Mouse (Mus musculus): Measurements from ENCODE around the gene Cyp2d10. TPM values are rescaled to one million over a fixed set of nuclear protein-coding genes. Genes with fewer than 3 reads are reported as not detected.
"Not testable (repeated sequence)": the region's sequence is repeated elsewhere in the genome, so short reads cannot be mapped to it uniquely, and the experiment has no call there.

The Cyp2d10 gene
- polyA plus RNA-seq, 1 experiment from 2014 or later = 10.3 TPM

- H3K4me3 ChIP-seq (ENCODE audit: low read depth, low read length) = no peak overlapping the region
- no peak for DNase-seq (ENCODE audit: low spot score)
- WGBS = 80% methylated on average over 5 of the region's 5 CpGs
- H3K9ac ChIP-seq (ENCODE audit: low read depth, low read length) = no peak overlapping the region
- ATAC-seq (replicated peaks; ENCODE audit: low FRiP score) = no peak
- peaks cover 4% of the 10 kb centered on the region; the same call in 1 of the 2 replicates for H3K36me3 ChIP-seq (ENCODE audit: control insufficient read depth, insufficient read depth, low read length)
- H3K4me2 ChIP-seq = no peak overlapping the region
- H3K4me1 ChIP-seq (replicated peaks; ENCODE audit: control insufficient read depth, insufficient read depth, low read length) = peaks cover under 1% of the 10 kb centered on the region
- no peak overlapping the region for H3K27ac ChIP-seq (ENCODE audit: low read depth, low read length)
- no peaks in the 10 kb centered on the region for H3K9me3 ChIP-seq (ENCODE audit: control insufficient read depth, low read length)
- no peaks in the 10 kb centered on the region for H3K27me3 ChIP-seq (replicated peaks; ENCODE audit: control insufficient read depth, insufficient read depth, low read length)
Measured at GRCm38 (mm10) chr15:82374437-82374836, 32.6 kb downstream of the Cyp2d10 start.

GRCm38 (mm10) chr15:82372991-82373390 lies 34.0 kb downstream of the Cyp2d10 start:
- Histone ChIP-seq H3K4me2 (no peak overlapping the region), H3K4me3 (ENCODE audit: low read depth, low read length) (no peak overlapping the region), H3K27ac (ENCODE audit: low read depth, low read length) (no peak overlapping the region), H3K27me3 (replicated peaks; ENCODE audit: control insufficient read depth, insufficient read depth, low read length) (no peaks in the 10 kb centered on the region), H3K9ac (ENCODE audit: low read depth, low read length) (no peak overlapping the region), H3K9me3 (ENCODE audit: control insufficient read depth, low read length) (no peaks in the 10 kb centered on the region), H3K36me3 (ENCODE audit: control insufficient read depth, insufficient read depth, low read length) (peaks cover 4% of the 10 kb centered on the region; the same call in 1 of the 2 replicates), H3K4me1 (replicated peaks; ENCODE audit: control insufficient read depth, insufficient read depth, low read length) (no peaks in the 10 kb centered on the region)
- ATAC-seq (replicated peaks; ENCODE audit: low FRiP score) (no peak), DNase-seq (ENCODE audit: low spot score) (no peak)
- 82% methylated on average over 5 of the region's 5 CpGs for WGBS

- Histone ChIP-seq H3K4me1 (replicated peaks; ENCODE audit: control insufficient read depth, insufficient read depth, low read length) (no peaks in the 10 kb centered on the region), H3K4me2 (no peak overlapping the region), H3K4me3 (ENCODE audit: low read depth, low read length) (no peak overlapping the region), H3K27ac (ENCODE audit: low read depth, low read length) (no peak overlapping the region), H3K27me3 (replicated peaks; ENCODE audit: control insufficient read depth, insufficient read depth, low read length) (no peaks in the 10 kb centered on the region), H3K36me3 (ENCODE audit: control insufficient read depth, insufficient read depth, low read length) (peaks cover 4% of the 10 kb centered on the region; the same call in 1 of the 2 replicates), H3K9me3 (ENCODE audit: control insufficient read depth, low read length) (no peaks in the 10 kb centered on the region), H3K9ac (ENCODE audit: low read depth, low read length) (no peak overlapping the region)
- ATAC-seq (replicated peaks; ENCODE audit: low FRiP score) (no peak), DNase-seq (ENCODE audit: low spot score) (no peak)
- WGBS = 84% methylated on average over 6 of the region's 6 CpGs
Measured at GRCm38 (mm10) chr15:82372446-82372845, 34.5 kb downstream of the Cyp2d10 start.

- no peak overlapping the region for H3K4me2 ChIP-seq
Measured at GRCm38 (mm10) chr15:82368851-82369250, 38.1 kb downstream of the Cyp2d10 start.

GRCm38 (mm10) chr15:82368146-82368545 lies 38.8 kb downstream of the Cyp2d10 start:
- 84% methylated on average over 4 of the region's 4 CpGs for WGBS
- no peaks in the 10 kb centered on the region for H3K36me3 ChIP-seq (ENCODE audit: control insufficient read depth, insufficient read depth, low read length)

More at GRCm38 (mm10) chr15:82368851-82369250, 38.1 kb downstream of the Cyp2d10 start:
- Histone ChIP-seq H3K27me3 (replicated peaks; ENCODE audit: control insufficient read depth, insufficient read depth, low read length) (no peaks in the 10 kb centered on the region), H3K4me1 (replicated peaks; ENCODE audit: control insufficient read depth, insufficient read depth, low read length) (no peaks in the 10 kb centered on the region), H3K36me3 (ENCODE audit: control insufficient read depth, insufficient read depth, low read length) (peaks cover 4% of the 10 kb centered on the region; the same call in 1 of the 2 replicates), H3K27ac (ENCODE audit: low read depth, low read length) (no peak overlapping the region), H3K9me3 (ENCODE audit: control insufficient read depth, low read length) (no peaks in the 10 kb centered on the region), H3K4me3 (ENCODE audit: low read depth, low read length) (no peak overlapping the region), H3K9ac (ENCODE audit: low read depth, low read length) (no peak overlapping the region)
- 78% methylated on average over 1 of the region's 1 CpGs for WGBS
- DNase-seq (ENCODE audit: low spot score) (no peak), ATAC-seq (replicated peaks; ENCODE audit: low FRiP score) (no peak)

GRCm38 (mm10) chr15:82364561-82364960 lies 42.4 kb downstream of the Cyp2d10 start:
- H3K4me2 ChIP-seq = peak overlapping the region; percentile 42
- not testable (repeated sequence) for H3K4me1 ChIP-seq (replicated peaks; ENCODE audit: control insufficient read depth, insufficient read depth, low read length); H3K36me3 ChIP-seq (ENCODE audit: control insufficient read depth, insufficient read depth, low read length); DNase-seq (ENCODE audit: low spot score); H3K4me3 ChIP-seq (ENCODE audit: low read depth, low read length); H3K9me3 ChIP-seq (ENCODE audit: control insufficient read depth, low read length); H3K27me3 ChIP-seq (replicated peaks; ENCODE audit: control insufficient read depth, insufficient read depth, low read length); ATAC-seq (replicated peaks; ENCODE audit: low FRiP score); H3K9ac ChIP-seq (ENCODE audit: low read depth, low read length); H3K27ac ChIP-seq (ENCODE audit: low read depth, low read length)
- WGBS = 8% methylated on average over 6 of the region's 9 CpGs

More at GRCm38 (mm10) chr15:82368146-82368545, 38.8 kb downstream of the Cyp2d10 start:
- Histone ChIP-seq H3K4me1 (replicated peaks; ENCODE audit: control insufficient read depth, insufficient read depth, low read length) (no peaks in the 10 kb centered on the region), H3K4me2 (no peak overlapping the region), H3K9me3 (ENCODE audit: control insufficient read depth, low read length) (no peaks in the 10 kb centered on the region), H3K9ac (ENCODE audit: low read depth, low read length) (no peak overlapping the region), H3K27me3 (replicated peaks; ENCODE audit: control insufficient read depth, insufficient read depth, low read length) (no peaks in the 10 kb centered on the region), H3K27ac (ENCODE audit: low read depth, low read length) (no peak overlapping the region), H3K4me3 (ENCODE audit: low read depth, low read length) (no peak overlapping the region)
- DNase-seq (ENCODE audit: low spot score) (no peak), ATAC-seq (replicated peaks; ENCODE audit: low FRiP score) (no peak)

GRCm38 (mm10) chr15:82363801-82364200 lies 43.2 kb downstream of the Cyp2d10 start:
- not testable (repeated sequence) for H3K4me1 ChIP-seq (replicated peaks; ENCODE audit: control insufficient read depth, insufficient read depth, low read length); DNase-seq (ENCODE audit: low spot score); H3K9ac ChIP-seq (ENCODE audit: low read depth, low read length); H3K4me2 ChIP-seq; ATAC-seq (replicated peaks; ENCODE audit: low FRiP score); H3K9me3 ChIP-seq (ENCODE audit: control insufficient read depth, low read length); H3K36me3 ChIP-seq (ENCODE audit: control insufficient read depth, insufficient read depth, low read length); H3K27ac ChIP-seq (ENCODE audit: low read depth, low read length); H3K4me3 ChIP-seq (ENCODE audit: low read depth, low read length); H3K27me3 ChIP-seq (replicated peaks; ENCODE audit: control insufficient read depth, insufficient read depth, low read length)
- WGBS = 30% methylated on average over 7 of the region's 12 CpGs

- H3K9me3 ChIP-seq (ENCODE audit: control insufficient read depth, low read length) = no peaks in the 10 kb centered on the region
- no peak overlapping the region for H3K4me2 ChIP-seq
- ATAC-seq (replicated peaks; ENCODE audit: low FRiP score) (no peak), DNase-seq (ENCODE audit: low spot score) (peak; percentile 26)
- no peak overlapping the region for H3K4me3 ChIP-seq (ENCODE audit: low read depth, low read length)
- H3K4me1 ChIP-seq (replicated peaks; ENCODE audit: control insufficient read depth, insufficient read depth, low read length) = peaks cover 8% of the 10 kb centered on the region
- H3K27ac ChIP-seq (ENCODE audit: low read depth, low read length) = no peak overlapping the region
- no peak overlapping the region for H3K9ac ChIP-seq (ENCODE audit: low read depth, low read length)
- H3K27me3 ChIP-seq (replicated peaks; ENCODE audit: control insufficient read depth, insufficient read depth, low read length) = no peaks in the 10 kb centered on the region
- WGBS = 92% methylated on average over 3 of the region's 4 CpGs
- no peaks in the 10 kb centered on the region for H3K36me3 ChIP-seq (ENCODE audit: control insufficient read depth, insufficient read depth, low read length)
Measured at GRCm38 (mm10) chr15:82362234-82362633, 44.8 kb downstream of the Cyp2d10 start.

- Histone ChIP-seq H3K27me3 (replicated peaks; ENCODE audit: control insufficient read depth, insufficient read depth, low read length) (no peaks in the 10 kb centered on the region), H3K9ac (ENCODE audit: low read depth, low read length) (no peak overlapping the region), H3K36me3 (ENCODE audit: control insufficient read depth, insufficient read depth, low read length) (no peaks in the 10 kb centered on the region), H3K4me1 (replicated peaks; ENCODE audit: control insufficient read depth, insufficient read depth, low read length) (peaks cover 8% of the 10 kb centered on the region), H3K4me3 (ENCODE audit: low read depth, low read length) (no peak overlapping the region), H3K27ac (ENCODE audit: low read depth, low read length) (peak overlapping the region; percentile 48), H3K4me2 (no peak overlapping the region), H3K9me3 (ENCODE audit: control insufficient read depth, low read length) (no peaks in the 10 kb centered on the region)
- DNase-seq (ENCODE audit: low spot score) (no peak), ATAC-seq (replicated peaks; ENCODE audit: low FRiP score) (no peak)
- WGBS = 74% methylated on average over 11 of the region's 11 CpGs
Measured at GRCm38 (mm10) chr15:82361459-82362018, 45.5 kb downstream of the Cyp2d10 start.
